Mouse (Mus musculus) thymus, postnatal 25 days (tissue): ENCODE measurements around the gene Cacna2d3.
A peak's percentile ranks its signal among the peaks of the same experiment; 100 is the strongest.

Experiments
- DNase-seq: peaks from one replicate; pipeline ENCODE4 v3.0.0; 2022

The Cacna2d3 gene

DNA sequence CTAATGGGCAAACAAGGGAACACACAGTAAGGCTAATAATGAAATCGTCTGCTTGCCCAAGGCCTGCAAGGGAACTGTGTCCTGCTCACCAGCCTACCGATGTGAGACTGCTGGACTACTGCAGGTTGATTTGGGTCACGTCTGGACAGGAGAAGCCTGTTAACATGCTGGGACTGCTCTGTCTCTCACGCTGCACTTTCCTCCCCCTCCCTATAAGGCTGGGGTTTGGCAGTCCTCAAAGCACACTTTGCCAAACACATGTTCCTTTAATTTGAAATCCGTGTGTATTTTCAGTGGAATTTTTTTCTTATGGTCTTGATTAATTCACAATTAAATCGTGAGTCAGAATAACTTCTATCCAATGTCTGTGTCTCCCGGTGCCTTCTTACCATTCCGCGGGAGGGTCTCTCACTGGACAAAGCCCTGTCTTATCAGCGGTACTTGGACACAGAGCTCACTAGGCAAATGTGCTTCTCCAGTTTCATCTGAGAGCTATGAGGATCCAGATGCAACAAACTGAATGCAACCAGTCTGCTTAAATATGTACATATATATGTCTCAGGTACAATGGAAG lies 584.6 kb downstream of the Cacna2d3 start:
- no peak for DNase-seq

DNA sequence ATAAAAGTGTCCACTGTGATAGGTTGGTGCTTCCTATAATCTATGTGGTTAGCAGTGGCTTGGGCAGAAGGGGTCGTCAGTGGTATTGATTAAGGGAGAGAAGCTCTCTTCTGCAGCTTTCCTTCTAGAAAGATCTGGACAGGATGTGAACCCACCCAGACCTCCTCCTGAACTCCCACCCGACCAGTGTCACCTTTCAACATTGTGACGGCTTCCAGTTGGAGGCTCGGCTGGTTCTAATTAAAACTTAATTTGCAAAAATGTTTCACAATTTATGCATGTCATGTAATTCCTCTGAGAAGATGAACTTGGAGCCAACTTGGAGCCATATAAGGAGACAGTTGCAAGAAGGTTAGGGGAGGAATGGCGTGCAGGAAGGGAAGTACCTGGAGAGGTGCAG lies 586.8 kb downstream of the Cacna2d3 start:
- DNase-seq, result no peak

DNA sequence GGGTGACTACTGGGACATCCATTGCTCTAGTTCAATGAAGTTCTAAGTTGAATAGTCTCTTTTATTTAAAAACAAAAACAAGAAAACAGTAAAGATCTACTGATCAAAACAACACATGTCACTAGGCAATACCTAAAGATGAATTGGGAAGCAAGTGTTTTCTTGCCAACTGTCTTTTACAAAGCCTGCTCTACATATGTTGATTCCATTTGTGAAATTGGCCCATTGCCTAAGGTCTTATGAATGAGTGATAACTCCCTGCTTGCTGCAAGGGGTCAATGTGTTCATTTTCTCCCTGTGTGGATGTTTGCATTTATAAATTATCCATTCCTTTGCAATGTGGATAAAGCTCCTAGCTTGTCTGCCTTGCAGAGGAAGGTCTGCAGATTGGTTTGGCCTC lies 591.2 kb downstream of the Cacna2d3 start:
- no peak for DNase-seq

DNA sequence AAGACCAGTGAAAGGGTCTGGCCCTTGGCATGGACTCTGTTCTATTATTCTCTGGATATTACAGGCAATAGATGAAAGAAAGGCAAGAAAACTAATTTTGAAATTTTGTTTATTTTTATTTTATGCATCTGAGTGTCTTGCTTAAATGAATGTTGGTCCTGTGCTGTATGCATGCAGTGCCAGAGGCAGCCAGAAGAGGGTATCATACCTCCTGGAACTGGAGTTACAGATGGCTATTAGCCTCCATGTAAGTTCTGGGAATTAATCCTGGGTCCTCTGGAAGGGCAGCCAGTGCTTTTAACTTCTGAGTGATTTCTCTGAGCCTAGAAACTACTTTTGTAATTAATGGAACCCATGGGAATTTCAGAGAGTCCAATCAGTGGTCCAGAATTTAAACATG lies 597.8 kb downstream of the Cacna2d3 start:
- DNase-seq, result no peak

DNA sequence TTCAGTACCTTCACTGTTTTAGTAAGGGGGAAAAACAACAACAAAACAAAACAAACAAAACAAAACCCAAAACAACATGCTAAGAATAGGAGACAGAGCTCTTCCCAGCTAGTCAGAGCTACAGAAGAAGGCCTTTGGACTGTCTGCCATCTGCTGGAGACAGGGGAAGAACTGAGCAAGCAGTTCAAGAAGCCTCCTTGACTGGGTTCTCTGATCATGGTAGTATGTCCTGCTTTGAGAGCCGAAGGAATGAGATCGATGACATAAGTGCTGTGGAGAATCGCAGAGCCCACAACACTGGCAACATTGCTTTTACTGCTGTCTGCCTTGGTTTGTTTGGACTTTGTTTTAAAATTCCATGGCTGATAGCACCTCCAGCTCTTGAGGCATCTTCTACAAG lies 598.9 kb downstream of the Cacna2d3 start:
- no peak for DNase-seq

DNA sequence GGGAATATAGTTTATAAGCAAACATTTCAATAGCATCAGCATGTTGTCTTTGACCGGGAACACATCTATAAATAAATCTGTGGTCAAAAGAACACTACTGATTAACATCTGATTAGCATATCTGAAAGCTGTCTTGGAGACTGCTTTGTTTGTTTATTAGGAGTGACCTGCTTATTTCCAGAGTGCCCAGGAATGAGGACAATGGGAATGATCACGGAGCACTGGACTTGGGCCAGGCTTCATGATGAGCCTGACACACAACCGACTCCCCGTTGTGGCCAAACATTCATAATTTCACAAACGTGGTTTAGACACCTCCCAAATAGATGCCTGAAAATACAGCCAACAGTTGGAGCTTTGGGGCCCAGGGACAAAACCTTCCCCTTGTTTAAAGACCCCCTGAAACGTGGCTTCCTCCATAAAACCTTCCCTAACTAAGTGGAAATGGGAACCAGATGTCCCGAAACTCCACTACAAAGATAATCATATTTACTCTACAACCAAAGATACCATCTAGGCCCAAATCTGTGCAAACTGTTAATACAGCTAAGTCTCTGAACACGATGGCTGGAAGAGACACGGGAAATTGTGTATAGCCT lies 607.7 kb downstream of the Cacna2d3 start:
- DNase-seq, result no peak

DNA sequence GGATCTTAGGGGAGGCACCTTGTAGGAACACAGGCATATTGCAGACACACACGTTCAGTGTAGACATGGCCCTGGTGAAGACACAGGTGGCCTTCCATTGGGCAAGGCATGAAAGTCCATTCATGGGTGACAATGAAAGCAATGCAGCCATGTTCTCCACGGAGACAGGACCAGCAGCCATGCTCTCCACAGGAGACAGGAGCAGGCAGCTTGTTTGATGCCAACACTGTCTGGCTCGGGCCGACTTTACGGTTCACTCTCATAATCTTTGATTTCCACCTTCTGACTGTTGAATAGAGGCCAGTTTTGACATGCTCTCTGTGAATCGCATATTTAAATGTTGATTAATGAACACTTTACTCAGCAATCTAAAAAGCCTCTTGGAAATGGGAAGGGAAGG lies 610.0 kb downstream of the Cacna2d3 start:
- DNase-seq, result no peak

DNA sequence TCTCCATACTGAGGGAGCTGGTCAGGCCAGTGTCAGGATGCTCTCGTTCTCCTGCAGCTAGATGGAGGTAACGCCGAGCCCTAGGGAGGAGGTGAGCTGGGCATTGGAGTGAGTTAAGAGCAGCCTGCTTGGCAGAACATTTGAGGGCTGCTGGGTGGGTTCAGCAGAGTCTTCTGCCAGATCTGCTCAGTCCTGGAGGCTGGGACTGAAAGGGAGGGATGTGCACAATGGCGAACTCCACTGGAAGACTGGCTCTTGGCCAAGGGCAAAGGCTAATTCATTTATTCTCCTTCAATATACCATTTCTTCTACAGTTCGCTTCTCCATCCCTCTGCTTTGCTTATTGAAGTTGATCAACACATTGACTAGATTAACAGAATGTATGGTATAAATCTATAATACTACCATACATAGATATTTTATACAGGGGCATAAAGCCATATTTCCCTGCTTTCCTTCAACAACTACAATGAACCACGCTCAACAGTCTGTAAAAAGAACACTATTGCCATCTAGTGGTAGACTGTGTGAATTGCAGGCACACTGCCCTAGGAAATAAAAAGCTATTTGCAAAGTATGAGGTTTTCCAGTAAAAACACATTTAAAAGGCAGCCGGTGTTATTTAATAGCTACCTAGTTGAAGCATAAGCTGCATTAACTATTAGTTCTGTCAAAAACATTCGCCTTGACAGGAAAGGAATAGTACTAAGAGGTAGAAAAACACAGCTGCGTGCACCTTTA lies 611.1 kb downstream of the Cacna2d3 start:
- no peak for DNase-seq

DNA sequence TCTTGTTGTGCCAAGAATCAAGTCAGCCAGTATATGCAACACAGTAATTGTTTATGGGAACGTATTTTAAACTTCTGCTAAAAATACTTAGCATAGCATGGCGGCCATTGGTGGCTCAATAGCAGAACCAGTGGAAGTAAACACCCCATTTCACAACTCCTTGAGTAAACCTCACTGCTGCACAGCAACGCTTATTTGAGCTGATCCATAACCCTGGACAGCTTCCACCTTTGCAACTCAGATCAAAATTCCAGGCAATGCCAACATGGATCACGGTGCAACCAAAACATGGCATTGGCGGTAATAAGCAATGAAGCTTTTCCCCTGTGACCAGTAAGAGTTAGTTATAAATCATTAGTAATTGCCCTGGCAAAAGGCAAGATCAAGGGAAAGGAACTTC lies 614.2 kb downstream of the Cacna2d3 start:
- DNase-seq, result no peak

DNA sequence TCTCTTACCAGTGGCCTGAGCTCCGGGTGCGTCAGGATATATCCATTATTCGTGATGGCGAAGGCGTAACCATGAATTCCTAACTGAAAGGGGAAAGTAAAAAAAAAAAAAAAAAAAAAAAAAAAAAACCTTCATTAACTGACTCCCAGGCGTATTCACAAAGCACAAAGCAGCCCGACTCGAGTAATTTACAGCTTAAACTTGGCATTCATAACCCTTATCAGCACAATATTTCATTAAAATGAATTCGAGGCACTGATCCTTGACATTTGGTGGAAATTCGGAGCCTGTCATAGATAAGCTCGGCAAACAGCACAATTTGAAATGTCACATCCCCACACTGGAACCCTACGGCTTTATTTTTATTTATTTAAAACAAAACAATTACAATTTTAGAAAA lies 623.9 kb downstream of the Cacna2d3 start:
- no peak for DNase-seq

DNA sequence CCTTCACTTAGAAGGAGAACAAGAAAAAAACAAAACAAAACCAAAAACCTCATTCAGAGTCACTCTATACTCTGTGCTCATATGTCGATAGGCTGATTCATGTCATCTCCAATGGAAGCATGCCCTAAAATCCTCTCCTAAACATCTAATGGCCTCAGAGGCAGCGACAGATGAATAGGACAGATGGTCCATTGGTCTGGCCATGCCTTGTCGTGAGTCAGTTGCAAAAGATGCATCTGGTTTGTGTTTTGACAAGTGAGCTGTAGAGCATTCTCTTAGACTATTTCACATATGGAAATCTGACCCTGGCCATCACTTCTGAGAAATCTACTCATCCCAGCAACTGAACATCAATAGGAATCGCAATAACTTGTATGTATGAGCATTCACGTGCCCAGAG lies 626.2 kb downstream of the Cacna2d3 start:
- no peak for DNase-seq

DNA sequence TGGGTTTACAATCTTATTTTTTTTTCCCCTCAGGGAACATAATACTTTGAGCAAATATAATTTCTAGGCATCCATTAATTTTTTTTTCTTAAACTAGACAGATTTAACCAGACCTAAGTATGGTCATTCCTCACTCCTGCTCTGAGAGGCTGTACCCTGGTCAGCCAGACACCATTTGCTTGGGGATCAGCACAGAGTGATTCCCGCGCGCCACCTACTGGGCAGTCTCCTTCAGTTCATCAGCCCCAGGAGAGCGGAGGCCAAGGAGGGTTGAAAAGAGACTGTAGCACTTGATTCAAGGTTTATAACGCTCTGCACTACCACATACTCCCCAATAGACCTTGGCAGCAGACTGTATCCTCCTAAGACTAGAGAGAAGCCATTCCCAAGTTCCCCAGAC lies 631.6 kb downstream of the Cacna2d3 start:
- peak; percentile 11 for DNase-seq

DNA sequence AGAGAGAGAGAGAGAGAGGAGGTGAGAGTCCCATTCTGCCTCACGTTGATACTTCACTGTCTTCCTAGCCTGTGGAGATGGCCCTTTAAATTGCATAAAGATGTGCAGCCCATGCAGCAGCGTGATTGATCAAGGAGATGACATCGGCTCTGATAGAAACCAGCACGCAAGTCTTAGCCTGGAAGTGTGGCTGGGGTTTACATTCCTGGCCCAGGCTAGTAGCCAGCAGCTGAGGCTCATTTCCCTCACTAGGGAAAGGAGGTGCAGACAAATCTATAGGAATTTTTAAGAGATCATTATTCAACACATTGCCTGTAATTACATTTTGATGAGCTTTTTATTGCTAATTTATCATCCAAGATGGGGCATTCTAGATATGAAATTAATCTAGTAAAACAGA lies 635.1 kb downstream of the Cacna2d3 start:
- no peak for DNase-seq

DNA sequence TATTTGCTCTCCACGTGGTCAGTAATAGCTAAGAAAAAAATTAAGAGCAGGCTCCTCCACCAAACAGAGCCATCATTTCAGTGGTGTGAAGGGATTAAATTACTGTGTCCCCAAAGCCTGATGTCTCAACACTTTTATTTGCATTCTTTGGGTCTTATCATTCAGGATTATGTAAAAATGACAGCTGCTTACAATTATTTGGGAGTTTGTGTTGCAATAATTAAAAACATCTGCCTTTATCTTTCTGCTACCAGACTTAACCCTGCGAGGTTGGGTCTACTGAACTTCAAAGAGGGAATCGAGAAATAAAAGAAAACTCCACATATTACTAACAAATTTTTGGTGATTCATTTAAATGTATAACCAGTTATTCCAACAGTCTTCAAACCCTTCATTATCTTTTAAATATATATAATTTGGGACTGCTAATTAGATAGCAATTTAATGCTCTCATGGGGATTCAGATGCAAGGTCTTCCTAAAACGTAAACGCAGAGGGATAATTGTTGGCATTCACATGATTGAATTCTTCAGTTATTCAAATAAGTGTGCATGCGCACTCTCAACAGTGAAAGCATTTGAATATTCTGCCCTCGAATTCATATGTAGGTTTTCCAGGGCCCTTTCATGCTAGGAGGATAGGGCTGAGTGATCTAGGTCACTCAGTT lies 636.0 kb downstream of the Cacna2d3 start:
- DNase-seq, result no peak

DNA sequence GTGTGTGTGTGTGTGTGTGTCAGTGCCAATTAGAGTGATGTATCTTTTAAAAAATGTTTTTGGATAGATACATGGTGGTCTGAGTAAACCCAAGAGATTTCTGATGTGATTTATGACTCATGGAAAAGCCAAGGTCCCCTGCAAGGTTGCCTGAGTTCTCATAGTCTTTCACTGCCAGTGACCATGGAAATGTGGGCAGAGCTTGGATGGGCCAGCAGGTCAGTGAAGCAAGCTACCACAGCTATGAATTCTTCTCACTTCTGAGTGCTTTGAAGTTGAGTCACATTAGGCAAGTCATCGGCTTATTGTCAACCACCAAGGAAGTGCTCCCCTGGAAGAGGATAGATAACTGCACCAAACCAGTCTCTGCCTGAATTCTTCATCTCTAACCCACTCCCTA lies 639.5 kb downstream of the Cacna2d3 start:
- DNase-seq, result no peak

DNA sequence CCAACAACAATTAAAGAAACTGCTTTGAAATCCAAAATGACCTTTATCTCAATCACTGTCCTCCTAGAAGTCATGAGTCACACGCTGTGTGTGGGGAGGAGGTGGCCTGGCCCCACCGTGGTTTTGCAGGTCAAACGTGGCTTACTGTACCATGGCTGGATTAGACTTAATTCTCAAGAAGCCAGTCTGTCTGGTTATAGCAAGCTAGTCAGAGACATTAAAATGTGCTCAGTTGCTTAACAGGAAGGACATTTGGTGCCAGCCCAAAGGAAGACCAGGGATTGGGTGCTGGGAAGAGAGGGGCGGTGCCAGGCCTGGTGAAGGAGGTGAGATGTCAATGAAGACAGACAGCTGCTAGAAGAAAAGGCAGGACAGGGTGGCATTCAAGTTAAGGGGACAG lies 641.0 kb downstream of the Cacna2d3 start:
- no peak for DNase-seq

DNA sequence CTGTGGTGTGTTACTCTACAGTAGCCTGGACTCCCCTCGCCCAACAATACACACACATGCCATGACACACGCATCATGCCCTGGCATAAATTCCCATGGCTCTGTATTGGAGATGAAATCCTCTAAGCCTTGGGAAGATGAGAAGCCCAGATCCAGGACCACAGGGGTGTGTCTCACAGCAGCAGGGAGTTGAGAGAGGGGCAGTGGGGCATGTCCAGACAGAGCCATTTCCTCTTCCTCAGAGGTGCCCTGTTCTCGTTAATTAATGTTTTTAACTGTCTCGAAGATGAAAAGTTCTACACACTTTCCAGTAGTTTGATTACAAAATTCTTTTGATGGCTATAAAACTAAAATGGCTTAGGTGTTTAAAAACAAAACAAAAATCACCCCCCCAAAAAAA lies 641.4 kb downstream of the Cacna2d3 start:
- no peak for DNase-seq

DNA sequence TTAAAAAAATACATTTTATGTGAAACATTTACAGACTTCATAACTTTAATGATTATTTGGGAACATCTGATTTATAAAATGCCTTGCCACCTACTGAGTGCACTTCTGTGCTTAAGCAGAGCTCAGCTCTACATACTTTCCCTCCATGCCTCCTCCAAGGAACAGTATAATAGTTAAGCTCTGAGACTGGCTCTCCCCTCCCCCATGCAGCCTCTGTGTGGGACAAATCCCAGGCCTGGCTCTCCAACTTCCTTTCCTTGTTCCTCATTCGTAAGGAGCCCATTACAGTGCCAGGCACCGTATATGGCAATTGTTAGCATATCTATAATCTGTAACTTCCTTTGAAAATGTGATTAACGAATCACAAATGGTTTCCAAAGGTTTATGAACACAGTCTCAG lies 644.2 kb downstream of the Cacna2d3 start:
- no peak for DNase-seq

DNA sequence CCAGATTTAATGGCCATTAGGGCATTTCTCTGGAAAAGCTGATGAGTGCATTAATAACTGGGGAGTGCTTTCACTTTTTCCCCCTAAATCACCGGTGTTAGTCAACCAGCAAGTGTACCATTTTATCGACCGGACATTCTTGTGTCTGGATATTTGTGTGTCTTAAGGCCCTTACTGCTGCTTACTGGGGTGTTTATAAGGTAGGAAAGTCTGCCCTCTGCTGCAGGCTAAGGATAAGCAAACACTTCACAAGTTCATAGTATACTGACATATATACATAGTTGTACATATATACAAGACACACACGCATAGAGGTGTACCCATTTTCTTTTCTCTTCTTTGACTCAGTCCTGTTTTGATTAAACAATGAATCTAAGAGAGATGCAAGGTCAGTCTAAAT lies 647.9 kb downstream of the Cacna2d3 start:
- DNase-seq, result no peak

DNA sequence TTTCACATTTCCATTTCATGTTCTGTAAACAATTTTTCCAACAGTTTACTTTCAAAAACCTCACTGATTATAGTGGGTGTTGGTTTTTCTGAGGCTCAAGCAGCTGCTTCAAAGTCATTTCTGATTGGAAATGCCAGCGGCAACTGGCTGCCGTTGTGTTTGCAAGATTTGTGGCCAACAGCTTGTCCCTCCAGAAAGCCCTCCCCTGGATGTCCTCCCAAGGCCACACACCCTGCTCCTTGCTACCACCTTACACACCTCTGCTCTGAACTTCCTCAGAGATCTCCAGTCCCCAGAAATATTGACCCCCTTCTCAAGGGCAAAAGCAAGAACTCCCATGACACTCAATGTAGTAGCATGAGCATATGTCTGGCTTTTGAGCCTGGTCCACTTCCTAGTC lies 659.0 kb downstream of the Cacna2d3 start:
- DNase-seq, result no peak

DNA sequence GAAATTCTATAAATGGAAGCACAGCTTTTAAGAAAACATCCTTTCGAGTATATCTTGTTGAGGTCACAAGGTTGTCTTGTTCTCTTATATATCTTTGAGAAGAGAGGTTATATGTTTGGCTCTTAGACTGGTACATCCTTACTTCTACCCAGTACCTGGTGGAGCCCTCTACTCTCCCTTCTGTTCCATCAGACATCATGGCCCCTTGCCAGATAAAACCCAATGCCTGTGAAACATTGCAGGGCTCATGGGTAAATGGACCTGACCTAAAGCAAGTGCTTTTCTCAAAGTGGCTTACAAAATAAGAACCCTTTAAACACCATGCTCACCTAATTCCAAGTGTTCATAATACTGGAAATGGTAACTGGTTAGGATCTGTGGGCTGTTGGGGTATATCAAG lies 660.2 kb downstream of the Cacna2d3 start:
- no peak for DNase-seq

DNA sequence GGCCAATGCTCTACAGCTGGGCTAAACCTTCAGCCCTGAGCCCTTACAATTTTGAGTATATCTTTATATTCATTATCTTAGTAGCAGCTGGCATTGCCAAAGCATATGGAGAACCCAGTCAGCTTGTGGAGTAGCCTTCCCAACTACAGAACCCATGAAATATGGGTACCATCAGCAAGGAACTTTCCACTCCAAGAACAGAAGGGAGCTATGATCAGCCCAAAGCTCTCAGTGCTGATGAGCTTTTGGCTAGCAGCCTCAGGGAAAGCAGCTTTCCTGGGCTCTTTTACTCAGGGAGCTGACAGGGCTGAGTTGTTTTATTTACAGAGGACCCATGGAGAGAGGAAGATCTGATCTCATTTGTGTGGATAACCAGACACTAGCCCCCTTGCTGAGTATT lies 661.0 kb downstream of the Cacna2d3 start:
- DNase-seq, result no peak

DNA sequence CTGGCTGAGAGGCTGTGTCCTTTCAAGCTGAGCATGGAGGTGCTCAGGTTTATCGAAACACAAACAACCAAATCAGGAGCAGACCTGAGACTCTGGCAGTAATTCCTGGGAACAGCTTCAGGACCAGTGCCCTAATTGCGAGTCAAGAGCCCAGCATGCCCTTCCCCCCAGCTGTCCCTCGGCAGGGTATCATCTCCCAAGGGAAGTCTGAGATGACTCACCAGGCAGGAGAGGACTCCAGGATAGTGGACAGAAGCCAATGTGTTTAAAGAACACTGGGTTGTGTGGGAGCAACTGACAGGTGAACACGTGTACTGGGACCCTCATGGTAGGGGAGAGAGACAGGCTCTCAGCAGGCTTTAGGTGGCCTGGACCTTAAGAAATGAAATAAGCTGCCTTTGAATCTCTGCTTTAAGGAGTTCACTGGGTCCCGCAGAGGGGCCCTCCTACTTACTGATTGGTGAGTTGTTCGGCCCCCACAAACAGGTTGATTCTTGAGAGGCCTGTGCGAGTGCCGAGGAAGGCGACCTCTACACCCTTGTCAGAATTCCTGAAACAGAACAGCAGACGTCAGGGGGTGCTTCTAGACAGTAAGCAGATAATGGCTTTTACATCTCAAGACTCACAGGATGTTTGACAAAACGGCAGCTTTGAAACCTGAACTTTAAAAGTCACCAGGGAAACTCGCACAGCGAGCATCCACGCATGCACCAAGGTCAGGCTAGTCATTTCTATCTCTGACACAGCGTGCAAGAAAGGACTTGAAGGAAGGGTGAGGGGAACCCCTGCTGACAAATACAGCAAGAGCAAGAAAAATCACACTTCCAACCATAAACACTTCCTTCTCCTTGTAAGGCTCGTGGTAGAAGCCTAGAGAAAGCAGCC lies 669.5 kb downstream of the Cacna2d3 start:
- no peak for DNase-seq
